Mouse (Mus musculus): ENCODE measurements around the gene Hcfc2.

The Hcfc2 gene

DNA sequence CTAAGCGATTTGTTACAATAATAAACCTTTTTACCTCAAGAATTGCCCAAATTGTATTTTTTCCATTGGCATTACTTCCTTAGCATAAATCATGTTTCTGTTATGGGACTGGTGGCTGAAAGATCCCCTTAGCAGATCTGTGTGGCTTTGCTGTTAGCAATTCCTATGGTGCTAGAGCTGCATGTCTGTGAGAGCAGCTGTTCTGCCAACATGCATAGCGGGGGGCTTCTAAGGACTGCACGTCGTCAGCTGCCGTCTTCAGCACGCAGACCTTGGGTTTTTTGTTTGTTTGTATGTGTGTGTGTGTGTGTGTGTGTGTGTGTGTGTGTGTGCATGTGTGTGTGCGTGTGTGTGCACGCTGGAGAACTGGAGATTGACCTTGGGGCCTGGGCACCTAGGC lies 45.4 kb downstream of the Hcfc2 start:
- no peak for DNase-seq (ENCODE audit: low spot score in 2 of 2)

DNA sequence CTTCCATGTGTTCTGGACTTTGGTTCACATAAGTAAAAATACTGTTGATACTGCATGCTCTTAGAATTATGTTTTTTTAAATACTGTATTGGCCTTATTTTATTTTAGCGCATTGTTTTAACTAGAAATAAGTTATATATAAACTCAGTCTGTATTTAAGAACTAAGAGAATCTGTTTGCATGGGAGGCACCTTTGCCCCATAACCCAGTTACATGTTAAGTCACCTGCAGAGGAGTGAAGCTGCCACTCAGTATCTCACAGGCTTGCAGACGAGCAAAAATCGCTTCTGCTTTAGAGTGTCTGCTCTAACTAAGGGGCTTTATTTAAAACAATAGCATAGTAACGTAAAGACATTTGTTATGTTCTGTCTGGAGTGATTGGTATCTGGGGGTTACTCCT lies 45.9 kb downstream of the Hcfc2 start:
- DNase-seq (ENCODE audit: low spot score in 2 of 2) = no peak

GRCm38 (mm10) chr10:82742578-82742977 lies 46.6 kb downstream of the Hcfc2 start:
- DNase-seq (ENCODE audit: low spot score in 2 of 2) = no peak

GRCm38 (mm10) chr10:82744296-82744695 lies 48.3 kb downstream of the Hcfc2 start:
- DNase-seq (ENCODE audit: low spot score in 2 of 2) = no peak

DNA sequence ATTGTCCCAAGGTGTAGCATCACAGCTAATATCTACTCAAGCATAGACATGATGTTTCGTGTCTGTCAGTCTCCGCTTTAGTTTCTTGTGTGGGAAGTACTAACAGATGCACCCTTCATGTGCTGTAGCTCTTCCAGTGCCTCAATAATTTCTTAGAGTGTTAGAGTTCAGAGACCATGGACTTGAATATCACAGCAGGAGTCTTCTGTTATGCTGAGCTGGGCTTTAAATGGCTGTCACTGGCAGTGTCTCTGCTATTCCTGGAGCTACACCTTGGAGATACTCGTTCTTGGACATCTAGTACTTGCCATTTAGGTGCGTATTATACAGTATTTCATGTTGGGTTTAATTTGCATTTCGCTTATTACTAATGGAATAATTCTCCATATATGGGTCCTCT lies 49.3 kb downstream of the Hcfc2 start:
- DNase-seq (ENCODE audit: low spot score in 2 of 2) = no peak

DNA sequence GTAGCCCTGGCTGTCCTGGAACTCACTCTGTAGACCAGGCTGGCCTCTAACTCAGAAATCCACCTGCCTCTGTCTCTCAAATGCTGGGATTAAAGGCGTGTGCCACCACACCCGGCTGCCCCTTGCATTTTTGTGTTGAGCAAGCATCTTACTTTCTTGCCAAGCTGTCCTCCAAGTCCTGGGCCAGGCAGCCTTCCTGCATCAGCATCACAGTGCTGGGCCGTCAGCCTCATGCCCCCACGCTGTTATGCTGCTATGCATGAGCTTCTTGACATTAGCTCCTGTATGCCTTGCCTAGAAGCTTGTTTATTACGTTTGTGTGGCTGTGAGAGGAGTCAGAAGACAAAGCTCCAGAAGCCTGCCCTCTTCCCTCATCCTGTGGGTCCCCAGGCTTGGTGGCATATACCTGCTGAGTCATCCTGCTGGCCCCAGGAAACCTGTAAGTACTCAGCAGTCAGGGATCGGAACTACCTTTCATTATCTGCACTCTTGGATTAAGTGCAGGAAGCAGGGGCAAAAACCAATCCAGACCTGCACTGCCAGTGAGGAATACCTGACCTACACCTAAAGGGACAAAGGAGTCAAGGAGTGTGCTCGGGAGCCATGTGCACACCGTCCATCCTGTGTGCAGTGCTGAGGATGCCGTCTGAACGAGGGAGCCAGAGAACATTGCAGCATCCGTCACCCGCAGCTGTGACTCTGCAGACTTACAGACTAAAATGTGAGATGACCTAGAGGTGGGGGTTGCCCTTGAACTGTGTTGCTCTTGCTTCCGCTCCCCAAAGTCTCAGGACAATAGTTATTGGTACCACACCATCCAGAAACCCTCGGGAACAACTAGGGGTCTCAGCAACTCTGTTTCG lies 51.3 kb downstream of the Hcfc2 start:
- DNase-seq (ENCODE audit: low spot score in 2 of 2) = no peak

- DNase-seq (ENCODE audit: low spot score in 2 of 2) = no peak
These were observed 54.8 kb downstream of the Hcfc2 start for GRCm38 (mm10) chr10:82750778-82751177.

DNA sequence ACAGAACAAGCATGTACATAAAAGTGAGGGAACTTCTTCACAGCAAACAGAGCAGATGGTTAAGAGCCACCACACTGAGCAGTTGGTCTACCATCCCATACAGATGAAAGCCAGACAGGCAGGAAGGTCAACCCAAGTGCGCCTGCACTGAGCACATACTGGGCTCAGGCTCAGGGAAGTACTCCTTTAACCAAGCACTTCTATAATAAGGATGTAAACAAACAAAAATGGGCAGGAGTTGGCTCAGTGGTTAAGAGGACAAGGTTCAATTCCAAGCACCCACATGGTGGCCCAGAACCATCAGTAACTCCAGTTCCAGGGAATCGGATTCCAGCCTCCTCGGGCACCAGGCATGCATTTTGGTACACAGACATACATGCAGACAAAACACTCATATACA lies 57.0 kb downstream of the Hcfc2 start:
- no peak for DNase-seq (ENCODE audit: low spot score in 2 of 2)

- no peak for DNase-seq (ENCODE audit: low spot score in 2 of 2)
These were observed 58.7 kb downstream of the Hcfc2 start for GRCm38 (mm10) chr10:82754642-82755041.

- no peak for DNase-seq (ENCODE audit: low spot score in 2 of 2)
These were observed 59.4 kb downstream of the Hcfc2 start for GRCm38 (mm10) chr10:82755213-82755890.

- no peak for DNase-seq (ENCODE audit: low spot score in 2 of 2)
These were observed 60.5 kb downstream of the Hcfc2 start for GRCm38 (mm10) chr10:82756466-82756865.

GRCm38 (mm10) chr10:82757341-82757740 lies 61.4 kb downstream of the Hcfc2 start:
- no peak for DNase-seq (ENCODE audit: low spot score in 2 of 2)

DNA sequence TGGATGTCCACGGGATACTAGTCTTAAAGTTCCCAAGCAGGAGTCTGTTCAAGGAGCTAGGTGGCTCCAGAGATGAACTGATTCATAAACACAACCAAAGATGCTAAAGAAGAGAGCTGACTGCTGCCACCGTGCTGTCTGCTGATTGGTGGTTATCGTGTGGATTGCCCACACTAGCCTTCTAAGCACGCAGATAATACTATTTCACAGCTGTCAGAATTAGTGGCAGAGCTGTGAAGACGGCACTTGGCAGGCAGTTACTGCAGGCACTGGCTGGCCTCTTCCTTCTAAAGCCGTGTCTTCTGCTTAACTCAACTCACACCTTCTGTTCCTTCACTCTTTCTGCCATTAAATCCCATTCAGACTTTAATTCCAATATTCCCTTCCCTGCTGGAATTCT lies 62.4 kb downstream of the Hcfc2 start:
- DNase-seq (ENCODE audit: low spot score in 2 of 2) = no peak

- no peak for DNase-seq (ENCODE audit: low spot score in 2 of 2)
These were observed 62.9 kb downstream of the Hcfc2 start for GRCm38 (mm10) chr10:82758878-82759277.

GRCm38 (mm10) chr10:82759706-82760105 lies 63.7 kb downstream of the Hcfc2 start:
- no peak for DNase-seq (ENCODE audit: low spot score in 2 of 2)

DNA sequence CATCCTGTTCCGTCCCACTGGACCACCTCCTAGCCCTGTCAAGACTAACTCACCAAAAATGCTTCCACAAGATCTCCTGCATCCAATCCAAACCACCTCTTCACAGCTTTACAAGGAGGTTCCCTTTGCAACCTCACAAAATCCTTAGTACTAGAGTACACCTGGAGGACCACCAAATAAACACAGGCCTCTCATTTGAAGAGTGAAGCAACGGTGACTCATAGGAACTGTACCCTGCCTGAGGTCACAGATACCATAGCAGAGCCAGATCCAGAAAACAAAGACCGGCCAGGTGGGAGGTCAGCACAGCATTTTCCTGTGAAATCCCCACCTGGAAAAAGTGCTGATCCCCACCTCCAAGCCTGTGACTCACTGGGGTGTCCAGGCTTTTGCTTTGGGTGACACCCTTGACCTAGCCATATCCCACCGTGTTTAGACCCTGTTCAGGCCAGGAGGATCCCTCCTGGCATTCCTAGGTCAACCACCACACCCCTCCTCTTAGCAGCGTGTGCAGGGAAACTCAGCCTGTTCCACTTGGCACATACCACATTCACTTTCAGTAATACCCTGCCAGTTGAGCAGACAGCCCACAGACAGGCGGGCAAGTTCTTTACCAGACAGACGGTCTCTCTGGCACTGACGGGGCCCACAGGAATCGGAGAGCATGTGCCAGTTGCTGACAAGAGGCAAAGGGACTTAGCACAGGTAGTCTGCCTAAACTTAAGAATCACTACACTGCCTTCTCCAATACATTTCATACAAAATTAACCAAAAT lies 65.3 kb downstream of the Hcfc2 start:
- DNase-seq (ENCODE audit: low spot score in 2 of 2) = no peak

- DNase-seq (ENCODE audit: low spot score in 2 of 2) = peak; percentile 22 to 33
These were observed 67.1 kb downstream of the Hcfc2 start for GRCm38 (mm10) chr10:82762756-82763681.

DNA sequence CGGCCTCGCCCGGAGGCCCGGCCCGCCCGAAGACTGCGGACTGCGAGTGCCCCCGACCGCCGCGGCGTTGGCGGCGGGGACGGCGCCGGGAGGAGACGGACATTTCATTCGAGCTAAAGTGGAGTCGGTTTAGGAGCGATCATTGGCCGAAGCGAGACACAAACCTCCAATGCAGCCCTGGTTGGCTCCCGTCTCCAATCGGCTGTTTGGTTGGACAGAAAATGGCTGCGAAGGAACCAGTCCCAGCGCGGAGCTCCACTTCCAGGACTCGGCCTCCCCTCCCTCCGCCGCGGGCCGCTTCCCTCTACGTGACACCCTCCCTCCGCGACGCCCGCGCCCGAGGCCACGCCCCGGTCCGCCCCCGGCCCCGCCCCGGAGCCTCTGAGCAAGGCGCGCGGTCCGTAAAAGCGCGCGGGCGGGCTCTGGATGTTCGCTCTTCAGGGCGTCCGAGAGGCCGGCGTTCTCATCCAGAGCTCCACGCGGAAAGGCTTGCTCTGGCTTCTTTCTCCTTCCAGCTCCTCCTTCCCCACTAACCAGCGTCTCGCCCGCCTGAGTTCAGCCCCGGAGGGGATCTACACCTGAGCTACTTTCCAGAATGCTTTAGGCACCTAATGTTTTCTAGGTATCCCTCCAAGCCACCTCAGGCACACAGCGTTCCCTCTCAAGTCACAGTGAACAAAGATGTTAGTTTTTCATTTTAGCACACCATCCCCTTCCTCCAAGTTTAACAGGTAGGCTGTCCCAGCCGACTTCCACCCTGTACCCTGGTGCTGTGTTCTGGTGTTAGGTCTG lies 68.1 kb downstream of the Hcfc2 start, which contains the start of gene Nfyb:
Gene Nfyb, minus strand, starts transcription at position 305 of the 792 bp plus-strand sequence.
- DNase-seq (ENCODE audit: low spot score in 2 of 2) = peak; percentile 94 to 95

GRCm38 (mm10) chr10:82768901-82769300 lies 72.9 kb downstream of the Hcfc2 start:
- DNase-seq (ENCODE audit: low spot score in 2 of 2) = no peak

- DNase-seq (ENCODE audit: low spot score in 2 of 2) = no peak
These were observed 74.8 kb downstream of the Hcfc2 start for GRCm38 (mm10) chr10:82770713-82771112.
